Mouse (Mus musculus) thymus, postnatal 36 days (tissue): Measurements from ENCODE around the gene Cenpe.
A peak's percentile ranks its signal among the peaks of the same experiment; 100 is the strongest.
"Not testable (repeated sequence)": the region's sequence is repeated elsewhere in the genome, so short reads cannot be mapped to it uniquely, and the experiment has no call there.

Source experiments
- DNase-seq, 2 experiments: peaks; one replicate each; pipeline ENCODE4 v3.0.0; 2022; ENCODE audit warnings: mixed read lengths in 2 of 2

The Cenpe gene

DNA sequence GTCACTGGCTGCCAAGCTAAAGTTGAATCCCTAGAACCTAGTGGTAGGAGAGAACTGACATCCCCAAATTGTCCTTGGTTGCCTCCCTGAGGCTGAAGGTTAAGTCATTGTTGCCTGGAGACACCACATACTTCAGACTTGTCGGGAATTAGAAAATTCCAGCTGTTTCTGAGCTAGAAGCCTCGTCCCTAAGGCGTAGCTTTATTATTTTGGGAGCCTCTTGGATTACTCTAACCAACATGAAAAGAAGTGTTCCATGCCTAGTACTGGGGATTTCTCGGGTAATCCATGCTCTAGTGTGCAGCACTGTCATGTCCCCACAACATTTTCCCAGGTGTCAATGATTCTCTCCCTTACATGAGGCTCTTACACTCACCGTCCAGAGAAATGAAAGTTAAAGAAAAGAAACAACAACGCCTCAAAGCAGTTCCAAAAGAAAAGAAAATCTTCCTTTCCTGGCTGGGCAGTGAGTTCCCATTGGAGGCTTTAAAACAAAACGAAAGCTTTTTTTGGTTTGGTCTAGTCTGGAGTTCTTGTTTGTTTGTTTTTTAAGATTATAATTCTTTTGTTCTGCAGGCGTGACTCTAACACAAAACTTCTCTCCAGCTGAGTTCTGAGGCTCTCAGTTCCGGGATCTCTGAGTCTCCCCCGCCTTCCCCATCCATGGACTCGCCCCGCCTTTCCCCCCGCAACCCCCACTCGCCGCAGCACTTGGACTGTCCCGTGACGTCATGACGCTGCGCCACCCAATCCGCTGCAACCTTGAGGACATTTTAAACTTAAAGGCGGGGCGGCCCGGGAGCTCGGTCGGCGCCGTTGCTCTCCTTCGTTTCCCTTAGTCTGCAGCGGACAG lies at the start of gene Cenpe:
Cenpe (plus strand) TSS at position 733 of the 853 bp plus-strand sequence.
- DNase-seq = peak; percentile 90 to 92

- DNase-seq = no peak
These were observed 40.4 kb upstream of the Cenpe start for GRCm38 (mm10) chr3:135171898-135172446.

GRCm38 (mm10) chr3:135191861-135192260 lies 20.5 kb upstream of the Cenpe start:
- no peak for DNase-seq

DNA sequence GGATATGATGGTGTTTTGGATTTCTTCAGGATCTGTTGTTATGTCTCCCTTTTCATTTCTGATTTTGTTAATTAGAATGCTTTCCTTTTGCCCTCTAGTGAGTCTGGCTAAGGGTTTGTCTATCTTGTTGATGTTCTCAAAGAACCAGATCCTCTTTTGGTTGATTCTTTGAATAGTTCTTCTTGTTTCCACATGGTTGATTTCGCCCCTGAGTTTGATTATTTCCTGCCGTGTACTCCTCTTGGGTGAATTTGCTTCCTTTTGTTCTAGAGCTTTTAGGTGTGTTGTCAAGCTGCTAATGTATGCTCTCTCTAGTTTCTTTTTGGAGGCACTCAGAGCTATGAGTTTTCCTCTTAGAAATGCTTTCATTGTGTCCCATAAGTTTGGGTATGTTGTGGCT lies 14.3 kb upstream of the Cenpe start:
- not testable (repeated sequence) for DNase-seq

GRCm38 (mm10) chr3:135200409-135201303 lies 11.7 kb upstream of the Cenpe start:
- no peak for DNase-seq

DNA sequence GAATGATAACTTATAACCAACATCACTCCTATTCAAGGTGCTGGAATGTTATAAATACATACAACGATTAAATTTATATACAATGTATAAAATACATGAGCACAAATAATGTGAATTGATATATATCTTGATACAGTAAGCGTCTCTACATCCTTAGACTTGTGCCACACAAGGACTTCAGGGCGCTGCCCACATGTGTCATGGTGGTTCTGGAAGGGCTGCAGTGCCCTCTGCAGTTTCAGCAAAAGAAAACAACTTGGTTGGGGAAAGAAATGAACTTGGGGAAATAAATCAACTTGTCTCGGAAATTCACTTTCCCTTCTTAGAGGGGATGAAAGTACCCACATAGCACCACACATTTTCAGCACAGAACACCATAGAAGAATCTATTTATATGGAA lies 5.7 kb upstream of the Cenpe start:
- DNase-seq = peak in 1 of 2 experiments; percentile 12

DNA sequence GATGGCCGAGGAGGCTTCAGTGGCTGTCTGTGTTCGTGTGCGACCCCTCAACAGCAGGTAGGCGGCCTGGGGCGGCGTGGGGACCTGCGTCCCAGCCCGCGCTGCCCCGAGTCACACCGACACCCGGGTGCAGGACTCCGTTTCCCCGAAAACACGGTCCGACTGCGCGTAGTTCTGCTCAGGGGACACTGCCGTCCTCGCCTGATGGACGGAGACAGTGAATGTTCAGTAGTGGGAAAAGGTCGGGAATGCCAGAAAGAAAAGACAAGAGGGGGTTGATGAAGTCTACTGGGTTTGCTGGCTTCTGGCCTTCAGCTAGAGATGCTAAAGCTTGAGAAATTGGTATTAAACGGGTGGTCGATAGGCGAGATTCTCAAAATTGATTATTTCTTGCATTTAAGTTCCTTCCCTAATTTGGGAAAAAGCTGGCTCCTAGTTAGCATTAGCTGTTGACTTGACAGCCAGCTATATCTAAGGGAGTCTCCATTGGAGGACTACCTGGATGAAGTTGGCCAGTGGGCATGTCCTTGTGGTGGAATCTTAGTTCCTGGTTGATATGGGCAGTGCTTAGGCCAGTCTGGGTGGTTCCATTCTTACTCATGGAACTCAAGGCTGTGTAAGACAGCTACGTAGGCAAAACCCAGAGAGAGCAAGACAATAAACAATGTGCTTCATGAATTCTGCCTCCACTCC lies 467 bp downstream of the Cenpe start:
- DNase-seq = no peak

DNA sequence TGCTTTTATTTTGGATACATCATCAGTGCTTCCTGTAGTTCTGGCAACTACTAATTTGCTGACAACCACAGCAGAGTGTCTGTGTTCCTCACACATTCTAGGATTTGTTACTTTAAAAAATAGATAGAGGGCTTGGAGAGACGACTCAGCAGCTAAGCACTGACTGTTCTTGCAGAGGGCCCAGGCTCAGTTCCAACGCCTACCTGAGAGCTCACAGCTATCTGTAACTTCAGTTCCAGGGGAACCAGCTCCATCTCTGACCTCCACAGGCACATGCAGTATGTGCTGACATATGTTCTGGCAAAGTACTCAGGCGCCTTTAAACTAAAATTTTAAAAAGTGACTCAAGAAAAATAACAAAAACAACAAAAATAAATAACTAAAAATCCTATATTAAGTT lies 19.7 kb downstream of the Cenpe start:
- DNase-seq = no peak

GRCm38 (mm10) chr3:135232462-135232861 lies 20.1 kb downstream of the Cenpe start:
- no peak for DNase-seq

- DNase-seq = no peak
These were observed 33.4 kb downstream of the Cenpe start for GRCm38 (mm10) chr3:135245733-135246132.

DNA sequence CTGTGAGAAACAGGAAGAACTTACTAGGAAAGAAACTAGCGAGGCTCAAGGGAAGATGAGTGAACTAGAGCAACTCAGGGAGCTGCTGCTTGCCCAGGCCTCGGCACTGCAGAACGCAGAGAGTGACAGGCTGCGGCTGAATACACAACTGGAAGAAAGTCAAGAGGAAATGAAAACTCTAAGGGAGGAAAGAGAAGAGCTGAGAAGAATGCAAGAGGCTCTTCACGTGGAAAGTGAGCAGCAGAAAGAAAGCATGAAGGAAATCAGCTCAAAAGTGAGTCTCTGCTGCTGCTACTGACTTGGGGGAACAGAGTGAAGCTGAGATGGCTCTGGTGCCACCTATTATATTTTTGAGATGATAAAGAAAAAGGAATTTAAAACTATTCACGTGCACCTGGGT lies 34.5 kb downstream of the Cenpe start:
- no peak for DNase-seq

- DNase-seq = no peak
These were observed 36.8 kb downstream of the Cenpe start for GRCm38 (mm10) chr3:135249104-135249503.

GRCm38 (mm10) chr3:135251825-135252224 lies 39.5 kb downstream of the Cenpe start:
- DNase-seq = no peak

DNA sequence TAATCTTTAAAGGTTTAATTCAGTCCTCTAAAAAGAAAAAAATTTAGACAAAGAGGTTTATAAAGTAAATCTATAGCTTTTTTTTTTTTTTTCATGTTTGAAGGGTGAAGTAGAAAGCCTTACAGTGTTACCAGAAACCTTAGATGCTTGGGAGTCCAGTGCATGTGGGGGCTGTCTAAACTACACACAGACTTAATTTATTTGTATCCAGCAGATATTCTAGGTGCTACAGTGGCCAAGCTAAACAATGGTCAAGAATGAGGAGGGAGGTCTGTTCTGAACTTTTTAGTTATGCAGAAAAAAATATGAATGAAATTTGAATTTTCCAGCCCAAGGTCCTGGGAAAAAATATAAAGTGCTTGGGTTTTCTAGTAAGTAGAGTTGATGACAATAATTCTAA lies 42.4 kb downstream of the Cenpe start:
- DNase-seq = no peak

- no peak for DNase-seq
These were observed 46.6 kb downstream of the Cenpe start for GRCm38 (mm10) chr3:135258919-135259318.

DNA sequence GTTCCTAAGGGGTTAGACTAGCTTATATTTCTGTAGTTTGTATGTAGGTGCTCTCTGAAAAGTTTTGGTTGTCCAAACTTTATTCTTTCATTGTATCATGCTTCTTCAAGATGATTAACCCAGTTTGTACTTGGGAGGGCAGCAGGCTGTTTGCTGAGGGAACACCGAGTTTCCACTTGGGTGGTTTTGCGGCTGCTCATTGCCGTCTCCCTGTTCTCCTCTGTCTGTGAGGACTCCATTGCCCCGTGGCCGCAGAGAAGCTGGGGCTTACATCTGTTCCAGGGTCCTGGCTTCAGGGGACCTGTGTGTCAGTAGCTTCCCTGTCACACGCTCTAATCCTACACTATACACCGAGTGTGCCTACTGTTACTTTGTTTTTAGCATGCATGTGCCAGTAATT lies 47.9 kb downstream of the Cenpe start:
- DNase-seq = no peak

- DNase-seq = no peak
These were observed 56.3 kb downstream of the Cenpe start for GRCm38 (mm10) chr3:135268616-135269015.

DNA sequence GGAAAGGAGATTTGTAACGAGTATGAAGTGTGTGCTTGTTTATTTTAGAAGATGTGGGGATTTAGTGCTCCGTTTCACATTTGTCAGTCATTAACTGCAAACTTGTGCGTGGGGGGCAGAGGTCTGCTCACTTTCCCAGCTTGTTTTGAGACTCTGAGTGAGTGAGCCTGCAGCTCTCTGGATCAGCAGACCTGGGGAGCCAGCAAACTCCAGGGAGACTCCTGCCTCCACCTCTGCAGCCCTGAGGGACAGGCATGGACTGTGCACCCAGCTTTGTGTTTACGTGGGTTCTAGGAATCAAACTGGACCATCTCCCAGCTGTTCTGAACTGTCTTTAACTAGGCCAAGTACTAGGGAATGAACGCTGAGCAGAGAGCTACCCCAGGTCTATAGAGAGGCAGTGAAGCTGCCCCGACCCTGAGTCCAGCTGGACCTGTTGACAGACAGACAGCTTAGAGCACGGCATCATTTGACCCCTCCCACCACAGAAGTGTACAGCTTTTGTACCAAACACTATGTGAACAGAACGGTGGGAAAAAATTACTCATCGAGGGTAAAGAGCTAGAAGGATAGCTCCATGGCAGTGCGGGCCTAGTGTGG lies 57.2 kb downstream of the Cenpe start:
- DNase-seq = no peak

GRCm38 (mm10) chr3:135272627-135273026 lies 60.3 kb downstream of the Cenpe start:
- no peak for DNase-seq

- no peak for DNase-seq
These were observed 60.7 kb downstream of the Cenpe start for GRCm38 (mm10) chr3:135273047-135273446.

DNA sequence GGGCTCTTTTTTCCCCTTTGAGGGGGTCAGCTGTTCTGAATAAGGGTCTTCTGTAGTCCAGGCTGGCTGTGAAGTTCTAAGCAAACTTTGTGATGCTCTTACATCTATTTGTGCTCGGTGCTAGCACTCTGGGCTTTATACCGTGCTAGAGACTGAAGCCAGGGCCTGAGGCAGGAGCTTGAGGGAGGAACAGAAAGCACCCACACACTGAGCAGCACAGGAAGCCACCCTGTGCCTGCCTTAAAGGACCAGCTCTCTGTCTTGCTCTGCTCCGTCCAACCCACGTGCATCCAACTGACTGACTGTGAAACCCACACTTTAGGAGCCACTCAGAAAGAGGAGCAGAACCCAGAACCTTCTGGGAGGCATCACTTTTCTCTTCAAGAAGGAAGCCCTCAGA lies 67.8 kb downstream of the Cenpe start:
- peak in 1 of 2 experiments; percentile 13 for DNase-seq

- peak; percentile 68 to 70 for DNase-seq
These were observed 68.5 kb downstream of the Cenpe start, which contains the start of gene Bdh2 for GRCm38 (mm10) chr3:135280669-135281415. TSS of gene Bdh2 (plus strand) at chr3:135281221.
